Mouse (Mus musculus) embryonic facial prominence, embryonic 15.5 days (tissue): Measurements from ENCODE around the gene Ppp1r12c. TPM values are rescaled to one million over a fixed set of nuclear protein-coding genes. Genes with fewer than 3 reads are reported as not detected.

Experiments used
- ATAC-seq: fragments of 200-750 bp; cut with Nextera tagmentation; 2 replicates; pipeline ENCODE4 v1.8.0; 2017; ENCODE audit warnings: low read depth, moderate TSS enrichment; ENCODE audit not compliant: insufficient number of reproducible peaks, low FRiP score, low TSS enrichment
- H3K27ac ChIP-seq: fragments of 300-500 bp; sonication (generic); replicated peaks from 2 replicates; pipeline ENCODE4 v1.5.1; 2015; ENCODE audit warnings: mild to moderate bottlenecking, inconsistent platforms
- H3K27me3 ChIP-seq: fragments of 300-500 bp; sonication (generic); 2 replicates; pipeline ENCODE4 v1.6.1; 2015; ENCODE audit warnings: inconsistent platforms
- H3K36me3 ChIP-seq: fragments of 300-500 bp; sonication (generic); 2 replicates; pipeline ENCODE4 v1.6.1; 2015; ENCODE audit warnings: mild to moderate bottlenecking, inconsistent platforms
- H3K4me1 ChIP-seq: fragments of 300-500 bp; sonication (generic); 2 replicates; pipeline ENCODE4 v1.6.1; 2015; ENCODE audit warnings: inconsistent platforms
- H3K4me2 ChIP-seq: fragments of 300-500 bp; sonication (generic); replicated peaks from 2 replicates; pipeline ENCODE4 v1.6.1; 2015; ENCODE audit warnings: mild to moderate bottlenecking, inconsistent platforms
- H3K4me3 ChIP-seq: fragments of 300-500 bp; sonication (generic); replicated peaks from 2 replicates; pipeline ENCODE4 v1.5.1; 2015; ENCODE audit warnings: mild to moderate bottlenecking, inconsistent platforms
- H3K9ac ChIP-seq: fragments of 300-500 bp; sonication (generic); 2 replicates; pipeline ENCODE4 v1.6.1; 2015; ENCODE audit warnings: inconsistent platforms
- H3K9me3 ChIP-seq: fragments of 300-500 bp; sonication (generic); replicated peaks from 2 replicates; pipeline ENCODE4 v1.6.1; 2016; ENCODE audit warnings: inconsistent platforms
- WGBS: fragments of 180-500 bp; shearing (Covaris S2); methylation state at CpG from one replicate; pipeline ENCODE4 v1.1.7; 2015; 5-methylcytosine and 5-hydroxymethylcytosine counted together
- polyA plus RNA-seq: library from polyadenylated mRNA; unstranded; fragments of >200 nt; fragmentation: Nextera tagmentation; extraction: Ambion mirVana; gene quantifications from 2 replicates; pipeline ENCODE4 v1.2.1, GENCODE M21; 2015

Gene Ppp1r12c
- polyA plus RNA-seq, 1 experiment from 2014 or later, result 57.2 TPM

GRCm38 (mm10) chr7:4482281-4482680 lies 19.2 kb downstream of the Ppp1r12c start:
- H3K27me3 ChIP-seq, result no peaks in the 10 kb centered on the region
- no peak for ATAC-seq
- H3K4me3 ChIP-seq, result no peak overlapping the region

DNA sequence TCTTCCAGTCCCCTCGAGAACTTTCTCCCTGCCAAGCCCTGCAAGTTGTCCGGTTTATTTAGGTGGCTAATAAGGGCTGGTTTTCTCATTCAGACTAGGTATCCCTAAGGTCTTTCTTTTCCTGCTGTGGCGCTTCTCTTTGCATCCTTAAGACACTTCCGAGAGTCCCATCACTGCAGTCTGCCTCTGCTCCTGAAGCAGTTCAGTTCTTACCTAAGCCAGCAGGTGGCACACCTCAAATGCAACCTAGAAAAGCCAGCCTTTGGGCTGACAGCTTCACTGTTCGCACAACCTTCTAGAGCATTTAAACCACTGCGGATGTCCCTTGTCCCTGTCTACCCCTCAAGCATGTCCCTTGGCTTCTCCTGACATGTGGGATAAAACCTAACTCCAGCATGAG lies 21.8 kb downstream of the Ppp1r12c start:
- H3K36me3 ChIP-seq, result peaks cover 39% of the 10 kb centered on the region
- H3K9me3 ChIP-seq, result no peaks in the 10 kb centered on the region
- no peak overlapping the region for H3K27ac ChIP-seq
- peaks cover 18% of the 10 kb centered on the region for H3K4me1 ChIP-seq
- no peak for ATAC-seq
- 30% methylated on average over 6 of the region's 6 CpGs for WGBS
- H3K4me2 ChIP-seq, result no peak overlapping the region
- H3K4me3 ChIP-seq, result no peak overlapping the region
- 0 out of 2 replicates have a peak overlapping the region, but pooled peaks have one; percentile 1 for H3K9ac ChIP-seq
- peaks cover 7% of the 10 kb centered on the region; the same call in 1 of the 2 replicates for H3K27me3 ChIP-seq

More at GRCm38 (mm10) chr7:4482281-4482680, 19.2 kb downstream of the Ppp1r12c start:
- peaks cover 17% of the 10 kb centered on the region for H3K4me1 ChIP-seq
- no peak overlapping the region for H3K4me2 ChIP-seq
- H3K9ac ChIP-seq, result no peak overlapping the region
- H3K27ac ChIP-seq, result no peak overlapping the region
- H3K9me3 ChIP-seq, result no peaks in the 10 kb centered on the region
- WGBS, result 86% methylated on average over 12 of the region's 12 CpGs
- H3K36me3 ChIP-seq, result peaks cover 60% of the 10 kb centered on the region

DNA sequence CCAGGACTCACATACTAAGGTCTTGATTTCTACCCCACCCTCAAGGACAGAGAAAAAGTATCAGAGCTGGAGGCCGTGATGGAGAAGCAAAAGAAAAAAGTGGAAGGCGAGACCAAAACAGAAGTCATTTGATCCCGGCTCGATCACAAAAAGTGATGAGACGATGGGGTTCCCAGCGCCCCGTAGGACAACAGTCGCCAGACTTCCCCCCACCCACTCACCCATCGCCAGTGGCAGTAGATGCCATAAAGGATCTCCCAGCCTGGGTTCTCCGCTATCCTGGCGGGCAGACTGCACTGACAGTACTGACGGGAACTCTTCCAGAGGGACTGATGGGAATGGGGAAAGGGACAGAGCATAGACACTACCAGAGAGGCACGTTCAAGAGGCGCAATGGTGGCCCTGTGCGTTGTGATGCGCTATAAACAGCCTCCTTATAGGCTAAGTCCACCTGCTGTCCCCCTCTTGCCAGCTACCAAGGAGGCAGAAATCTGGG lies 22.6 kb downstream of the Ppp1r12c start:
- no peak for ATAC-seq
- Histone ChIP-seq H3K27ac (peak overlapping the region; percentile 93), H3K4me2 (peak overlapping the region; percentile 83), H3K4me1 (peaks cover 18% of the 10 kb centered on the region), H3K4me3 (peak overlapping the region; percentile 55), H3K27me3 (peaks cover 11% of the 10 kb centered on the region; the same call in 1 of the 2 replicates), H3K9me3 (no peaks in the 10 kb centered on the region), H3K9ac (peak overlapping the region; percentile 39; the same call in 1 of the 2 replicates), H3K36me3 (peaks cover 31% of the 10 kb centered on the region)
- WGBS, result 2% methylated on average over 16 of the region's 16 CpGs

DNA sequence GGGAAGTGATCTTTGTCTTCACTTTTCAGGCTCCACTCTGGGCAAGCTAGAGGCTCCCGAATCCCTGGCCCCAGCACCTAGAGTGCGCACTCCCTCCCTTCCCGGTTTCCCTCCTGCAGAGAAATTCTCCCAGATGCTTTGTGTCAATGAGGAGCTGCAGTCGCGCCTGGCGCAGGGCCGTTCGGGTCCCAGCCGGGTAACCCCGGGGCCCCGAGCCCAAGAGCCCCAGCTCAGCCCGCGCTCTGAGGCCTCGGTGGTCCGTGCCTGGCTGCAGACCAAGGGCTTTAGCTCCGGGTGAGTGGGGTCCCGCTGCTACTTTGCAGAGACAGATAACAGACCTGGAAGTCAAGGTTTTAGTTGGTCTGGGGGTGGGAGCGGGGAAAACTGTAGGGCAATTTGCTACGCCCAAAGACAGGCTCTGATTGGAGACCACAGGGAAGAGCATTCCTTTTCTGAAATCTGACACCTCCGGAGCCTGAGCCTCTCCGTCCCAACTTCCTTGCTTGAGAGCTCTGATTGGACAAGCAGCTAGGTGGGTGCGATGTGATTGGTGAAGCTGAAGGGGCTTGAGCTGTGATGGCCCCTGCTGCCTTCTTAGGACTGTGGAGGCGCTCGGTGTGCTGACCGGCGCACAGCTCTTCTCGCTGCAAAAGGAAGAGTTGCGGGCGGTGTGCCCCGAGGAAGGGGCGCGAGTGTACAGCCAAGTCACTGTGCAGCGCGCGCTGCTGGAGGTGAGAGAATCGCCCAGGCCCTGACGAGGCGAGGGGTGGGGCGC lies 23.3 kb downstream of the Ppp1r12c start:
- peak overlapping the region; percentile 83 for H3K4me2 ChIP-seq
- H3K27me3 ChIP-seq, result peaks cover 17% of the 10 kb centered on the region
- peak; percentile 94 for ATAC-seq
- peaks cover 25% of the 10 kb centered on the region for H3K36me3 ChIP-seq
- under 1% methylated on average over 39 of the region's 39 CpGs for WGBS
- peaks cover 18% of the 10 kb centered on the region for H3K4me1 ChIP-seq
- H3K27ac ChIP-seq, result peak overlapping the region; percentile 93
- H3K4me3 ChIP-seq, result peak overlapping the region; percentile 55
- peak overlapping the region; percentile 51 for H3K9ac ChIP-seq
- no peaks in the 10 kb centered on the region for H3K9me3 ChIP-seq

- Histone ChIP-seq H3K9ac (no peak overlapping the region), H3K27me3 (peaks cover 37% of the 10 kb centered on the region), H3K36me3 (no peaks in the 10 kb centered on the region), H3K4me1 (peaks cover 22% of the 10 kb centered on the region), H3K9me3 (no peaks in the 10 kb centered on the region), H3K4me2 (no peak overlapping the region), H3K27ac (no peak overlapping the region), H3K4me3 (no peak overlapping the region)
- no peak for ATAC-seq
- 7% methylated on average over 18 of the region's 19 CpGs for WGBS
Measured at GRCm38 (mm10) chr7:4473940-4474339, 27.5 kb downstream of the Ppp1r12c start.

DNA sequence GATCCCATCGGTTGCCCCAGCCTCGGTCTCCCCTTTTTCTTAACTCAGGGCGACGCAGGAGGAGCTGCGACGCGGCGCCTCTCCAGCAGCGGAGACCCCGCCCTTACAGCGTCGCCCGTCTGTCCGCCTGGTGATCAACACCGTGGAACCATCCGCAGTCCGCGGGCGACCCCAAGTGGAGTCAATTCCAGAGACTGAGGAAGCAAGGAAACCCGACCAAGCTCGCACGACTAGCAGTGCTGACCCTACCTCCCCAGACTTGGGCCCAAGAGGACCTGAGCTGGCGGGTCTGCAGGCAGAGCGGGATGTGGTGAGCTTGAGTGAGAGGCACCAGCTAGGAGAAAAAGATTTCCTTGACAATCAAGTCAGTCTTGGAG lies 30.3 kb downstream of the Ppp1r12c start:
- H3K27me3 ChIP-seq, result peaks cover 37% of the 10 kb centered on the region
- peak overlapping the region; percentile 41 for H3K4me3 ChIP-seq
- WGBS, result under 1% methylated on average over 24 of the region's 24 CpGs
- peaks cover 11% of the 10 kb centered on the region for H3K4me1 ChIP-seq
- ATAC-seq, result peak; percentile 84
- H3K27ac ChIP-seq, result no peak overlapping the region
- H3K4me2 ChIP-seq, result peak overlapping the region; percentile 83
- no peak overlapping the region for H3K9ac ChIP-seq
- no peaks in the 10 kb centered on the region for H3K36me3 ChIP-seq
- no peaks in the 10 kb centered on the region for H3K9me3 ChIP-seq

DNA sequence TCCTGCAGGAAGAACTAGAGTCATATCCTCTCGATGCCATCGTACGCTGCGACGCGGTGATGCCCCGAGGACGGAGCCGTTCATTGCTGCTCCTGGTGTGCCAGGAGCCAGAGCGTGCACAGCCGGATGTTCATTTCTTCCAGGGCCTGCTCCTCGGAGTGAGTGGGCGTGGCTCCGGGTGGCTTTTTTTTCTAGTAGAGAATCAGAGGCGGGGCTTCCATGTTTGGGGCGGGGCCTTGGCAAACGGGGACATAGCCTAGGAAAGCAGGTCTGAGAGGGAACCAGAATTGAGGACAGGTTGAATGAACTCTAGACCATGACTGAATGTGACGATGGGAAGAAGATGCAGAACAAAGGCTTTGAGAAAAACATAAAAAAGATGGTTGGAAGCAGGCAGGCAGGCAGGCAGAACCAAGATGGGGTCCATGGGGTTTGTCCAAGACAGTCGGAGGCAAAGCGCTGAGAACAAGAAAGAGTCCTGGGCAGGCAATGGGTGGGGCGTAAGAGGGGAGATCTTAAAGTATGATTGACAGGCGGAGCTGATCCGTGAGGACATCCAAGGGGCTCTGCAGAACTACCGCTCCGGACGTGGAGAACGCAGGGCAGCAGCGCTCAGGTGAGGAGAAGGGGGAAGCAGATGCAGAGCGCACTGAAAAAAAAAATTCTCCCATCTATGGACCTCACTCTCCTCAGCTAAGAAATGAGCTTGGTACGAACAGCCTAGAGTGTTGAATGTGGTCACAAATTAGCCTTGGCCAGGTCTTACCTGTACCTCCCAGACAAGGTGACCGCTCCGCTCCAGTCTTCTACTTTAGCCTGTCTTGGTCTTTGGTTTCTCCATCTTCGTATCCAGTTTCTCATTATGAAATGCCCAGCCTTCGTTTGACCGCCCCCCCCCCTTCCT lies 31.0 kb downstream of the Ppp1r12c start:
- Histone ChIP-seq H3K4me1 (peaks cover 11% of the 10 kb centered on the region), H3K36me3 (no peaks in the 10 kb centered on the region), H3K27me3 (peaks cover 37% of the 10 kb centered on the region), H3K9ac (no peak overlapping the region), H3K27ac (no peak overlapping the region; the same call in 1 of the 2 replicates), H3K4me2 (peak overlapping the region; percentile 83), H3K4me3 (peak overlapping the region; percentile 41), H3K9me3 (no peaks in the 10 kb centered on the region)
- WGBS, result 2% methylated on average over 35 of the region's 35 CpGs
- ATAC-seq, result no peak

DNA sequence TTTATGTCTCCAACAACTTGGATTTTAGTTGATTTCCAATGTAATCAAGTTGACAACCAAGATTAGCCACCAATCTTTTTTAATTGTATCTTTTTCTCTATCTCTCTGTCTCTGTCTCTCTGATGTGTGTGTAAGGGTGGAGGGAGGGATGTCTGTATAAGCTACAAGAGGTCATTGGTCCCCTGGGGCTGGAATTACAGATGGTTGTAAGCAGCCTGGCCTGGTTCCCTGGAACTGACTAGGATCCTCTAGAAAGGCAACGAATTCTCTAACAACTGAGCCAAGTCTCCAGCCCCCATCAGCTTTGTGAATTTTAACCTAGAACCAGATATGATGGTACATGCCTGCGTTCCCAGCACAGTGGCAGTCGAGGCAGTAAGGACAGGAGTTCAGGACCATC lies 33.7 kb downstream of the Ppp1r12c start:
- peaks cover 16% of the 10 kb centered on the region for H3K27me3 ChIP-seq
- peaks cover 11% of the 10 kb centered on the region for H3K4me1 ChIP-seq
- 63% methylated on average over 3 of the region's 3 CpGs for WGBS
- no peak overlapping the region for H3K4me3 ChIP-seq
- no peak for ATAC-seq
- H3K9me3 ChIP-seq, result no peaks in the 10 kb centered on the region
- H3K36me3 ChIP-seq, result no peaks in the 10 kb centered on the region
- H3K27ac ChIP-seq, result no peak overlapping the region
- no peak overlapping the region for H3K9ac ChIP-seq
- no peak overlapping the region for H3K4me2 ChIP-seq

DNA sequence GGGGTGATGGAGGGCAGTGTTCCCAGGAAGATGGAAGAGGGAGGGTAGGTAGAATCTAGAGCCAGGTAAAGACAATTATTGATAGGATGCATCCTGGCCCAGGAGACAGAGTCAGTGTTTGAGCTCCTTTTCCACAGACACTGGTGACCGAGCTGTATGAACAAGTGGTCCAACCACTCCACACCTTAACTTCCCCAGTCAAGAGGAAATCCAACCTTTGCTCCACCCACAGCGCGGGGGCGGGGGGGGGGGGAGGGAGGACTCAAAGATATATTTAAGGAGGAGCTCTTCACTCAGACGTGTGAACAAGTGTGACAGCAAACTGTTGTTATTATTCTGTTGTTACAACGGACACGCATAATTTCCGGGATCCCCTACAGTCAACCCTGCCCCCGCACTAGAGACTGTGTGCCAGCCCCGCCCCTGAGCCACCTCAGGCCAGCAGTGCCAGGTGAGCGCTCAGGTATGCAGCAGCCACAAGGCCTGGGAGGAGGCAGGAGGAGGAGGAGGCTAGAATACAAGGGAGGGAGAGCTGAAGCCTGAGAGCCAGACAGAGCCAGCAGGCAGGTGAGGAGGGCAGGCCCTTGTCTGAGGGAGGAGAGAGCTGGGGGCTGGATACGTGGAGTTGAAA lies 37.2 kb downstream of the Ppp1r12c start:
- no peaks in the 10 kb centered on the region; the same call in 1 of the 2 replicates for H3K4me1 ChIP-seq
- WGBS, result 6% methylated on average over 10 of the region's 12 CpGs
- no peaks in the 10 kb centered on the region for H3K27me3 ChIP-seq
- no peak overlapping the region for H3K4me3 ChIP-seq
- H3K9ac ChIP-seq, result no peak overlapping the region
- H3K27ac ChIP-seq, result peak overlapping the region; percentile 51
- ATAC-seq, result peak; percentile 76
- H3K4me2 ChIP-seq, result peak overlapping the region; percentile 29; the same call in 1 of the 2 replicates
- no peaks in the 10 kb centered on the region for H3K9me3 ChIP-seq
- H3K36me3 ChIP-seq, result no peaks in the 10 kb centered on the region

GRCm38 (mm10) chr7:4460576-4461434 lies 40.7 kb downstream of the Ppp1r12c start, which contains the start of gene Eps8l1:
Gene Eps8l1, plus strand, starts transcription at chr7:4460674.
- 58% methylated on average over 12 of the region's 16 CpGs for WGBS
- no peaks in the 10 kb centered on the region for H3K9me3 ChIP-seq
- peak within 1 kb of the TSS; percentile 30 for H3K4me3 ChIP-seq
- peak; percentile 30 for ATAC-seq
- no peak within 1 kb of the TSS for H3K9ac ChIP-seq
- H3K27me3 ChIP-seq, result no peaks in the 10 kb centered on the region
- H3K27ac ChIP-seq, result 0 out of 2 replicates have a peak within 1 kb of the TSS, but pooled peaks have one; percentile 17
- H3K4me2 ChIP-seq, result peak within 1 kb of the TSS; percentile 32
- no peaks in the 10 kb centered on the region for H3K36me3 ChIP-seq
- no peaks in the 10 kb centered on the region; the same call in 1 of the 2 replicates for H3K4me1 ChIP-seq
